Mouse (Mus musculus) intestine, embryonic 14.5 days (tissue): ENCODE data around the gene Chid1. TPM values are rescaled to one million over a fixed set of nuclear protein-coding genes. Genes with fewer than 3 reads are reported as not detected.

Source experiments
- ATAC-seq: fragments of 200-750 bp; cut with Nextera tagmentation; replicated peaks from 2 replicates; pipeline ENCODE4 v1.8.0; 2017; ENCODE audit warnings: low read depth, moderate number of reproducible peaks, moderate TSS enrichment, moderate library complexity; ENCODE audit not compliant: low FRiP score, low TSS enrichment
- DNase-seq: peaks from one replicate; pipeline ENCODE4 v3.0.0-alpha.2; 2018; ENCODE audit warnings: low spot score
- H3K27ac ChIP-seq: fragments of 300-500 bp; sonication (generic); 2 replicates; pipeline ENCODE4 v1.5.1; 2014; ENCODE audit warnings: low read depth, mild to moderate bottlenecking, control low read depth
- H3K27me3 ChIP-seq: fragments of 300-500 bp; sonication (generic); replicated peaks from 2 replicates; pipeline ENCODE4 v1.6.1; 2014; ENCODE audit warnings: low read length, control low read depth; ENCODE audit not compliant: control insufficient read depth, insufficient read depth
- H3K36me3 ChIP-seq: fragments of 300-500 bp; sonication (generic); 2 replicates; pipeline ENCODE4 v1.6.1; 2014; ENCODE audit warnings: low read length, control low read depth; ENCODE audit not compliant: control insufficient read depth, insufficient read depth
- H3K4me1 ChIP-seq: fragments of 300-500 bp; sonication (generic); replicated peaks from 2 replicates; pipeline ENCODE4 v1.6.1; 2014; ENCODE audit warnings: low read length, control low read depth, mixed read lengths; ENCODE audit not compliant: control insufficient read depth, insufficient read depth
- H3K4me2 ChIP-seq: fragments of 300-500 bp; sonication (generic); 2 replicates; pipeline ENCODE4 v1.6.1; 2014; ENCODE audit warnings: low read length
- H3K4me3 ChIP-seq: fragments of 300-500 bp; sonication (generic); 2 replicates; pipeline ENCODE4 v1.5.1; 2014; ENCODE audit warnings: low read depth, low read length, control low read depth, mixed read lengths
- H3K9ac ChIP-seq: fragments of 300-500 bp; sonication (generic); 2 replicates; pipeline ENCODE4 v1.6.1; 2014; ENCODE audit warnings: mild to moderate bottlenecking, low read length
- H3K9me3 ChIP-seq: fragments of 300-500 bp; sonication (generic); 2 replicates; pipeline ENCODE4 v1.6.1; 2016; ENCODE audit warnings: low read length, control low read depth; ENCODE audit not compliant: control insufficient read depth
- WGBS: fragments of 180-500 bp; shearing (Covaris S2); extraction: QIAGEN DNeasy Blood & Tissue Kit; methylation state at CpG from one replicate; pipeline ENCODE4 v1.1.7; 2014; 5-methylcytosine and 5-hydroxymethylcytosine counted together
- polyA plus RNA-seq: library from polyadenylated mRNA; unstranded; fragments of >200 nt; fragmentation: Nextera tagmentation; extraction: Ambion mirVana; gene quantifications from 2 replicates; pipeline ENCODE4 v1.2.1, GENCODE M21; 2014

Gene Chid1
- polyA plus RNA-seq, 1 experiment from 2014 or later, result 42.1 TPM

DNA sequence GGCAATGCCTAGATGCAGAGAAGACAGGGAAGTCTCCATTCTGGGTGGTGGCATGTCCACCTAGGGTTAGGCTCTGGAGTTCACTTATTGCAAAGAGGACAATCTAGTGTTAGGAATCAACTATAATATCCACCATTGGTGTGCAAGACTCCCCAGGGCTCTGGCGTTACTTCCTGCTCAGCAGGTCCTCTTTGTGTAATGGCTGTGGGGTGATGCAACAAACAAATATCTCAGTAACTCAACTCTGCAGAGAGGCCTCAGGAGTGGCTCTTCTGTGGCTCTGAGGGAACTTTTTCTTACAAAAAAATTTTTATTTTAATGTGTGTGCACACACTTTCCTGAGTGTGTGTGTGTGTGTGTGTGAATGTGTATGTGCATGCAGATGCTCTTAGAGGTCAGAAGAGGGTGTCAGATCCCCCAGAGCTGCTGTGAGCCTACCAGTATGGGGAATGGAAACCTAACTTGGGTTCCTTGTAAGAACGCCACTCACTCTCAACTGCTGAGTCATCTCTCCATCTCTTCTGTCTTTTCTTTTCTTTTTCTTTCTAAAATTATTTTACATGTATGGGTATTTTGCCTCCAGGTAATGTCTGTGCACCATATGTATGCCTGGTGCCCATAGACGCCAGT is 9.9 kb upstream of the Chid1 start:
- WGBS, result 87% methylated on average over 3 of the region's 3 CpGs
- H3K27ac ChIP-seq, result no peak overlapping the region

GRCm38 (mm10) chr7:141544654-141545053 is 5.0 kb upstream of the Chid1 start:
- Histone ChIP-seq H3K9me3 (no peaks in the 10 kb centered on the region), H3K4me1 (peaks cover 9% of the 10 kb centered on the region; the same call in 1 of the 2 replicates), H3K36me3 (no peaks in the 10 kb centered on the region), H3K4me3 (no peak overlapping the region), H3K9ac (no peak overlapping the region), H3K27ac (no peak overlapping the region), H3K4me2 (no peak overlapping the region), H3K27me3 (no peaks in the 10 kb centered on the region)
- DNase-seq (no peak), ATAC-seq (no peak)
- 74% methylated on average over 4 of the region's 4 CpGs for WGBS

More for the DNA sequence above, 9.9 kb upstream of the Chid1 start:
- Histone ChIP-seq H3K27me3 (no peaks in the 10 kb centered on the region), H3K9me3 (no peaks in the 10 kb centered on the region), H3K4me1 (no peaks in the 10 kb centered on the region), H3K4me3 (no peak overlapping the region), H3K4me2 (no peak overlapping the region), H3K9ac (no peak overlapping the region), H3K36me3 (no peaks in the 10 kb centered on the region)
- no peak for DNase-seq
- no peak for ATAC-seq

DNA sequence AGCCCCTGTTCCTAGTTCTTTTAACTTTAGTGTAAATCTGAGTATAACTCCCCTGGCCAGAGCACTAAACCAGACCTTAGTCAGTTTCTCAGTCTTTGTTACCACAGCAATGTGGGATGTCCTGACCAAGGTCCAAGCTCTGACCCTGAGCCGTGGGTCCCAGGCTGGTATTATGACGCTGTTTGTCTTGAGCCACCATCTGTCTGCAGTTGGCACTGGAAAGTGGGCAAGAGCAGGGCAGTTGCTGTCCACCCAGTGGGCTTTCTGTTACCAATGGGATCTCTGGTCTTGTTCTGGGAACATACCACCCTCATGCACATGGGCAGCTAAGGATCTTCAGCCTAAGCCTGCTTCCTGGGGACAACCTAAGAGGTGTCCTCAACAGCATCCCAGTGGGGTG is 2.9 kb upstream of the Chid1 start:
- Histone ChIP-seq H3K27ac (no peak overlapping the region), H3K27me3 (no peaks in the 10 kb centered on the region), H3K9me3 (no peaks in the 10 kb centered on the region), H3K9ac (no peak overlapping the region), H3K4me2 (no peak overlapping the region), H3K36me3 (no peaks in the 10 kb centered on the region), H3K4me1 (peaks cover 17% of the 10 kb centered on the region), H3K4me3 (no peak overlapping the region)
- DNase-seq (no peak), ATAC-seq (no peak)
- 86% methylated on average over 2 of the region's 2 CpGs for WGBS

DNA sequence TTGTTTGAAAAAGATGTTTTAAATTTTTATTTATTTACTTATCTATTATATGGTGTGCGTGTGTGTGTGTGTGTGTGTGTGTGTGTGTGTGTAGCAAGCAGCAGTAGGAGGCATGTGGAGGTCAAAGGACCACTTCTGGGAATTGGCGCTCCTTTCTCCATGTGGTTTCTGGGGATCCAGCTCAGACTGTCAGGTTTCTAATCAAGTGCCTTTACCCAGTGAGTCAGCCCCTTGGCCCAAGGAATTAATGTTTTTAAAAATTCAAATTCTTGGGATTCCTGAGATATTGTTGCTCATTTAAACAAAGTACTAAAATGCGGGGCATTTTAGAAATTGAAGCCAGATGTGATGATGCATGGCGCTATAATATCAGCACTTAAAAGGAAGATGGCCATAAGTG is 2.0 kb upstream of the Chid1 start:
- no peaks in the 10 kb centered on the region for H3K36me3 ChIP-seq
- no peaks in the 10 kb centered on the region for H3K27me3 ChIP-seq
- no peak overlapping the region for H3K27ac ChIP-seq
- DNase-seq (no peak), ATAC-seq (no peak)
- H3K4me1 ChIP-seq, result peaks cover 17% of the 10 kb centered on the region
- H3K4me3 ChIP-seq, result no peak overlapping the region
- no peak overlapping the region for H3K4me2 ChIP-seq
- WGBS, result 74% methylated on average over 4 of the region's 4 CpGs
- H3K9me3 ChIP-seq, result no peaks in the 10 kb centered on the region
- no peak overlapping the region for H3K9ac ChIP-seq

DNA sequence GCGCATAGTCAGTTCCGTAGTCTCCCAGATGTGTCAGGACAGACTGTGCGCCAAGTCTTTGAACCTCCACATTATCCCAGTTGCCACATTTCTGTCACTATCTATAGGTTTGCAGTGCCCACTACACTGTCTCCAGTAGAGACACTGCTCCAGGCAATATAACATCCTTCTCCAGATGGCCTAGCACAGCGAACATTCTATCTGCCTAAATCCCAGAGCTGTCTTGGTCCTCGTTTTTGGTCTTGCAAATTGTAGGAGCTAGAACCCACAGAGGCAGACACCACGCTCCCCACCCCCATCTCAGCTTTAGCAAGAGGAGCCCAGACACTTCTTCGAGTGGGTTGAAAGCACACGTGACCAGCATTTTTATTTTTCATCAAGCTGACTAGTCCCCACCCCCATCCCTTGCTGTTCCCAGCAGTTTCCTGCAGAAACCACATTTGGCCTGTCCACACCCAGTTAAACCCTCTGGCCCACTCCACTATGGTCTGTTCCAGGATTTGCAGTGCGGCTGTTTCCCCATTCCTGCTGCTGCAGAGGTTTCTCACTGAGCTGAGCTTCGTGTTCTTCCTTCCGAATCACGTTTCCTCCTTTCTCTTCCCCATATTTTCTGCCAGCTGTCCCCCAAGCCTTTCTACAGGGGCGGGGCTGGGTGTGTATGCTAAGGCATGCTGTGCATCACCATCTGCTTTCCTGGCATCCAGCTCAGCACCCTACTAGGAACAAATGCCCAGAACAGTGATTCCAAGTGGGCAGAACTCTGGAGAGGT is 840 bp upstream of the Chid1 start:
- DNase-seq (no peak), ATAC-seq (peak; percentile 5; the same call in 1 of the 2 replicates)
- no peaks in the 10 kb centered on the region for H3K36me3 ChIP-seq
- peaks cover 17% of the 10 kb centered on the region for H3K4me1 ChIP-seq
- peak overlapping the region; percentile 63 for H3K4me3 ChIP-seq
- H3K9ac ChIP-seq, result peak overlapping the region; percentile 51
- 54% methylated on average over 13 of the region's 13 CpGs for WGBS
- H3K4me2 ChIP-seq, result peak overlapping the region; percentile 61
- H3K27me3 ChIP-seq, result no peaks in the 10 kb centered on the region
- peak overlapping the region; percentile 64 for H3K27ac ChIP-seq
- no peaks in the 10 kb centered on the region for H3K9me3 ChIP-seq

- DNase-seq (peak; percentile 56), ATAC-seq (peak; percentile 38; the same call in 1 of the 2 replicates)
- Histone ChIP-seq H3K4me3 (peak overlapping the region; percentile 63), H3K4me2 (peak overlapping the region; percentile 61), H3K27ac (peak overlapping the region; percentile 55; the same call in 1 of the 2 replicates), H3K27me3 (no peaks in the 10 kb centered on the region), H3K36me3 (no peaks in the 10 kb centered on the region), H3K9ac (peak overlapping the region; percentile 64), H3K9me3 (no peaks in the 10 kb centered on the region), H3K4me1 (peaks cover 17% of the 10 kb centered on the region)
- 10% methylated on average over 18 of the region's 18 CpGs for WGBS
Measured at GRCm38 (mm10) chr7:141538852-141539555, 653 bp downstream of the Chid1 start.

DNA sequence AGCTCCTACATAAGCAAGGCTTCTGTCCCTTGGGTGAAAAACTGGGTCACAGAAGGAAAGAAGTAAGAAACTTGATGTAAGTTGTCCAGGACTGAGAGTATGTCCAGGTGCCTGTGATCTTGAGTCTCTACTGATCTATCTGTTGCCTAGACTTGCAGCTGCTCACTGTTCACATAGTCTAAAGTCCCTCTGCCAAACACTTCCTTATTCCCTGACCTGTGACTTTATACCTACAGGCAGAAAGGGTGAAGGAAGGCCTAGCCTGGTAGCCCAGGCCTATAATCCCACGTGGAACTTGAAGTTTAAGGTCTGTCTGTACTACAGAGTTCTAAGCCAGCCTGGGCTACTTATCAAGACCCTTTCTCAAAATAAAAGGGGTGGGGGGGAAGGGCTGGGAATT is 4.1 kb downstream of the Chid1 start:
- Histone ChIP-seq H3K4me2 (no peak overlapping the region), H3K9me3 (no peaks in the 10 kb centered on the region), H3K9ac (no peak overlapping the region), H3K36me3 (peaks cover 4% of the 10 kb centered on the region; the same call in 1 of the 2 replicates), H3K4me1 (peaks cover 13% of the 10 kb centered on the region), H3K27ac (no peak overlapping the region), H3K4me3 (no peak overlapping the region), H3K27me3 (no peaks in the 10 kb centered on the region)
- DNase-seq (no peak), ATAC-seq (no peak)
- 70% methylated on average over 1 of the region's 1 CpGs for WGBS

GRCm38 (mm10) chr7:141525580-141525925 is 14.1 kb downstream of the Chid1 start:
- DNase-seq, result no peak
- Histone ChIP-seq H3K9me3 (no peaks in the 10 kb centered on the region), H3K4me1 (no peaks in the 10 kb centered on the region), H3K4me3 (no peak overlapping the region), H3K9ac (no peak overlapping the region), H3K27me3 (no peaks in the 10 kb centered on the region), H3K27ac (no peak overlapping the region), H3K4me2 (no peak overlapping the region), H3K36me3 (peaks cover 18% of the 10 kb centered on the region; the same call in 1 of the 2 replicates)
- 95% methylated on average over 4 of the region's 4 CpGs for WGBS
- peak; percentile 47 for ATAC-seq
